Mouse (Mus musculus): ENCODE results near the gene Pagr1b. TPM values are rescaled to one million over a fixed set of nuclear protein-coding genes. Genes with fewer than 3 reads are reported as not detected.

Pagr1b gene
- 1 to 10 TPM in 1 of 2 experiments, not detected in 1; 9.0 TPM for total RNA-seq (2023)

DNA sequence TGATC lies at the start of gene Pagr1b:
TSS of gene Pagr1b (minus strand) at position 4 of the 5 bp plus-strand sequence.

DNA sequence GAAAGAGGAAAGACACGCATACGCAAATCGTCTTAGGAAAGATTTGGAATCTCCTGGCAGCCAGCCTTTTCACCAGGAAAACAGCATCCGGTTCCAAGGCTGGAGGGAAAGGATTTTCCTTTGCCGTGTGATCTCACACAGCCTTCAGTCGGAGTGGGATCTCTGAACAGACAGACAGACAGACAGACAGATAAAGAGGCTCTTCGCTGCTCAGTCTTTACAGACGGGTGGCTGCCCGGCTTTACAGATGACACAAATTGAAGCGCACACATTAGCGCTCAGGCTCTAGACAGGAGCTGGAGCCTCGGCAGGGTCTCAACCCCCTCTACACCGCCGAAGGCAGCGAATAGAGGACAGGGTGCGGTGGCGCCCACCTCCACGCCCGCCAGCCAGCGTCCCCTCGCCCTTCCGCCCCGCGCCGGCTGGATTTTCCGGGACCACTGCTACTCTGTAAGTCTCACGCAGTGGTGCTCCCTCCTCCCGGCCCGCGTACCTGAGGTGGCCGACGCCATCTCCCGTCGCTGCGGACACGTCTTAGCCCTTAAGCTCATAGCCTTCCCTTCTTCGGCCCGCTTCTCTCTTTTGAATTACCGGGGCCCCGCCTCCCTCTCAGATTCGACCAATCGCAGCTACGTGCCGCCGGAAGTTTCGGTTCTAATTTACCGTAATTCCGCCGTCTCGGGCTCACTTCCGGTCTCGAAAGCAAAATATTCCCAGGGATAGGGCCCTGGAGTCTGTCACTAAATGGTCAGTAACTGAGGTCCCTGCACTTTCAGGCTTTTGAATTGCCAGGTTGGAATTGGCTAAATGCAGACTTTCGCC lies 25.8 kb upstream of the Pagr1b start, which contains the start of gene Kif22:
TSS of gene Kif22 (minus strand) at position 621 of the 822 bp plus-strand sequence.

DNA sequence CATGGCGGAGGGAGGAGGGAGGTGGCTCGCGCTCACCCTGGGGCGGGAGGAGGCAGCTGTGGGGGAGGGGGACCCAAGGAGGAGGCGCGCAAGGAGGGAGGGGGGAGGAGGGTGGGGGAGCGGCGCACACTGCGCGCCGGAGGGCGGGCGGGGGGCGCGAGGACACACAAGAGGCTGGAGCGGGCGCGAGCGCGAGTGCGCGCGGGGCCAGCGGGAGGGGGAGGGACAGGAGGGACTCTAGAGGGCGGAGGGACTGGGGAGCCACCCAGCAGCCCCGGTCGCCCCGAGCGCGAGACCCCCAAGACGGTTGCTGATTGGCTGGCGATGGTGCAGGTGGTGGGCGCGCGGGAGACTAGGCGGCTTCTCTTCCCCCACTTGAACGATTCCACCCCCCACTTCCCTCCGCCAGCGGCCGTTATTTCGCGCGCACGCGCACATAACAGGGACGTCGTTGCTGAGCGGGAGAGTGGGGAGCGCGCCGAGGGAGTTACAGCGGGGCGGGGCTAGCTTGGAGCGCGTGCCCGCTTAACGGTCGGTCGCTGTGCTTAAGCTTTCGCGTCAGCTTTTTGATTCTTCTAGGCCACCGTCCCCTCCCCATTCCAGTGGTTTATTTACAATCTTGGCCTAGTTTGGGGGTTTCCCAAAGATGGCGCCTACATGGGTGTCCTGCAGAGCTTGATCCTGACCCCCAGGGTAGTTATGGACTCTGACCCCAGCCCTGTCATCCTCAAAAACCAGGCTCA lies 10.9 kb upstream of the Pagr1b start, which contains the start of gene Maz:
TSS of gene Maz (minus strand) at position 54 of the 743 bp plus-strand sequence.

DNA sequence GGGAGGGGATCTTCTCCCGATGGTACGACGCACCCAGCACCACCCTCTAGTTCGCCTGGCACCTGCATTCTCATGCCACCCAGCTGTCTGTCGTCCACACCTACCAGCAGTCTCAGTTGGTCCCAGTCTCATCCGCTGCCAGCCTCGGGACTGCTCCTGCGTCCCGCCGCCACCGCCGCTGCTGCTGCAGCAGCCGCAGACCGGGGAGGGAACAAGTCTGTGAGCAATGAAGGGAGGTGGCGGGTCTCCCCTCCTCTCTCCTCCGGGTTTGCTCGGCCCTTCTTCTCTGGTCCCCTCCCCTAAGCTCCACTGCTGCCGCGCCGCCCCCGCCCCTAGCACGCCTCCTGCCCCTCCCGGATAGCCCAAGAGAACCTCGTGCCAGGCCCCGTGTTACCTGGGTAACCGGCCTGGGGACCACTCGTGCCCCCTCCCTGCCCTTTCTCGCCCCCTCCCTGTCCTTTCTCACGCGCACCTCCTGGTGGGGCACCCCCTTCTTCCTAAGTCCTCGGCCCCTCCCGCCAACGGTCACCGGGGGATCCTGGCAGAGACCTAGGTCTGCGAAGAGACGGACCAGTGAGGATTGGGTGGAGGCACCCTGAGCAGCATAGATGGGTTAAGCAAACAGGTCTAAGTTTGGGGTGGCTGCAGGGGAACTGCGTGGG lies 4.7 kb upstream of the Pagr1b start, which contains the start of the genes Gm42742 and Prrt2:
TSS of gene Gm42742 (minus strand) at position 197 of the 662 bp plus-strand sequence.
TSS of gene Prrt2 (minus strand) at position 311 of the 662 bp plus-strand sequence.

DNA sequence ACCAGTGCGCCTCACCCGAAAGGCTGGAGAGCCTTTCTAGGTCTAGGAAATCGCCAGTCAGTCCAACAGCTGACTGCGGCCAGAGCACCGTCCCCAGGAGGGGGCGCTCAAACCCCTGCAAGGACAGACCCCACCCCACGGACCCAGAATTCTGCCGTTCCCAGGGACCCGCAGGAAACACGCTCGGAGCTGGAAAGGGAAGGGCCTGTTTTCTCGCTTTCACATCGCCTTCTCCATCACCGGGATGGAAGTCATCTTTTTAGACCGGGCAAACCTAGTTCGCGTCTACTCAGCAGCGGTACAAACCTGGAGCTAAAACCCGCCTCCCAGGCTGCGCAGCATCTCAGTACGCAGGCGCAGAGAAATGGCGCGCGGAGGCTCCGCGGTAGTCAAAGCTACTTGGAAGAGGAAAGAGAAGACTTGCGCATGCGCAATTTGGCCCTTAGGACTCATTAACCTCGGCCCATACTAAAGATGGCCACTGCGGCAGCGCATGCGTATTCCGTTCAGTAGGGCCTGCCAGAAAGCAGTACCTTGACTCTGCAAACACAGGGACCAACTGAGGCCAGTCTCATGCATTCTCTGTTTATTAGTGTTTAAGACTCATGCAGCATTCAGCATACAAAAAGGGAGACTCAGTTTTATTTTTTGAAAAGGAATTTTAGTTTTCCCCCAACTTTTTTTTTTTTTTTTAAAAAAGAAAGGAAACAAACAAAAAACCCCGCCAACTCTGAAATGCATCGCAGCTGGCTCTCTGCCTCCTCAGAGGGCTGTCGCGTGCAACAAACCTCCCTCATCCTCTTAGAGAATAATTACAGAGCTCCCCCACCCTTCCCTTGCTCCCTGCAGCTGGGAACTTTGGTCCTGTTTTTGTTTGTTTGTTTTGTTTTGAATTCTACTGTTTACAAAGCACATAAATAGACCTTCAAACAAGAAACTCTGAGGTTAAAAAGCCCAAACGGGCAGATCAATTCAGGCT lies 976 bp upstream of the Pagr1b start, which contains the start of gene Pagr1a:
TSS of gene Pagr1a (minus strand) at position 382 of the 979 bp plus-strand sequence.

DNA sequence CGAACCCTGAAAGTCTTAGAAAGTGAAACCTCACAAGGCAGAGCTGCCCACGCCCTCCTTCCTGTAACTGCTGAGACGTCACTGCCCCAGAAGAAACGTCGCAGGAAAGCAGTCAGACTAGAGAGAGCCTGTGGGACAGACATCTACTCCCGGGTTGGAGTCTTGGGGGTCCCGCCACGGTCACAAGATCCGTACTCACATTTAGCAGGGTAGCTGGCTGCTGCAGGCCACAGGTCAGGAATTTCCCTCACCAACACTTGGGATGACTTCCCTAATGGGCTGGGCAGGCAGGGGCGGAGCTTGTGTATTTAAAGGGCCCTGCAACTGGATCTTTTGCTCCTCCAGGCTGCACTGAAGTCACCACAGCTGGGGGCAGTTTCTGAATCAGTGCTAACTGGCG lies 2.0 kb downstream of the Pagr1b start, which contains the start of gene Mvp:
TSS of gene Mvp (minus strand) at position 302 of the 400 bp plus-strand sequence.

DNA sequence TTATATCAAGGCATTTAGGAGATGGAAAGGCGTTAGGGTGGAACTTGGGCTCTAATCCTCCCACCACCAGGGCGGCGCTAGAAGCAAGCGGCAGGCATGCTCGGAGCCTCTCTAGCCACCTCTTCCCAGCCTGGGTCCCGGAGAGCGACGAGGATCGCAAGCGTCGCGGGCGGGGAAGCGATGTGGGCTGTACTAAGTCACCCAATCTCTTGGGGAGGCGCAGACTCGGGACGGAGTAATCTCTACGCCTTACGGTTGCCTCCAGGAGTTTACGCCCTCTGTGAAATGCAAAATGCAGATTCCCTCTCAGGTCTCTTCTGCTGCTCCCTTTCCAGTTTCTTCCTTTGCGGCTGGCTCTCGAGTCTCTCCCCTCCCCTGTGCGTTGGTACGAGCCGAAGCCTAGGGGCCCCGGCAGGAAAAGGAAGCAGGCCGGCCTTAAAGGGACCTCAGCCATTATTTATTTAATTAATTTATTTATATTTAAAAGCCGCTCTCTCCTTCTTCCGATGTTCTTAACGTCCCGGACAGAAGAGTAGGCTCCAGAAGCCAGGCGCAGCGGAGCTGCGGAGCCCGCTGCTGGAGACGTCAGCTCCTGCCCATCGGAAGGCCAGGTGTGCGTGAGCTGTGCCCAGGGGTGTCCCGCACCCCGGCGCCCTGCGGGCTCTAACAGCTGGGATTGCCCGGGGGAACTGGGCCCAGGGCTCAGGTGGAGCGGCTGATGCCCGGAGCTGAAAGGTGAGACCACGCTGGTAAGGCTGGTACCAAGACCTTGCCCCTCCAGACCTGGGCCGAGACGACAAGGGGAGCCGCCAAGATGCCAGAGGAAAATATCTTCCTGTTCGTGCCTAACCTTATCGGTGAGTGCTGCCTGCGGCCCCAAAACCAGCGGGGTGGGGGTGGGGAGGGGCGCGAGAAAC lies 40.1 kb downstream of the Pagr1b start, which contains the start of gene Cdiptos:
TSS of gene Cdiptos (minus strand) at position 149 of the 917 bp plus-strand sequence.

DNA sequence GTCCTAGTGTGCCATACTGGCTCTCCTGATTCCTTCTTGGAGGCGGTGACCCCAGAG lies 40.6 kb downstream of the Pagr1b start, which contains the start of gene Cdipt:
TSS of gene Cdipt (plus strand) at position 22 of the 57 bp plus-strand sequence.

Other genes with a start within 250 kb of the Pagr1b start
- gene Ypel3, start 239.5 kb downstream of the Pagr1b start, total RNA-seq (2023) = 100 to 1,000 TPM; 256 to 258 TPM
- gene Tbx6, start 235.0 kb downstream of the Pagr1b start, total RNA-seq (2023) = 1 to 10 TPM; 6.9 to 8.2 TPM
- 100 to 1,000 TPM; 218 to 242 TPM for gene Ppp4c, start 224.0 kb downstream of the Pagr1b start, total RNA-seq (2023)
- gene Fam57b, start 218.8 kb downstream of the Pagr1b start, total RNA-seq (2023) = not detected
- not detected for gene 4930451I11Rik, start 184.8 kb downstream of the Pagr1b start, total RNA-seq (2023)
- gene Doc2a, start 169.1 kb downstream of the Pagr1b start, total RNA-seq (2023) = not detected
- gene Hirip3, start 154.5 kb downstream of the Pagr1b start, total RNA-seq (2023) = 10 to 100 TPM in 1 of 2 experiments, 1 to 10 TPM in 1; 5.0 to 14.0 TPM
- 10 to 100 TPM; 52.2 to 66.3 TPM for gene Ino80e, start 154.1 kb downstream of the Pagr1b start, total RNA-seq (2023)
- gene Taok2, start 131.8 kb downstream of the Pagr1b start, total RNA-seq (2023) = 10 to 100 TPM; 71.6 to 71.9 TPM
- gene Tmem219, start 93.6 kb downstream of the Pagr1b start, total RNA-seq (2023) = 10 to 100 TPM; 63.5 to 71.0 TPM
- 10 to 100 TPM; 31.5 to 32.7 TPM for gene Kctd13, start 87.6 kb downstream of the Pagr1b start, total RNA-seq (2023)
- not detected for gene Asphd1, start 66.9 kb downstream of the Pagr1b start, total RNA-seq (2023)
- 1 to 10 TPM; 2.2 to 4.1 TPM for gene Sez6l2, start 65.9 kb downstream of the Pagr1b start, total RNA-seq (2023)
- gene Cdipt, start 40.6 kb downstream of the Pagr1b start, total RNA-seq (2023) = 10 to 100 TPM; 84.1 to 92.1 TPM
- gene Cdiptos, start 40.4 kb downstream of the Pagr1b start, total RNA-seq (2023) = 1 to 10 TPM; 3.5 to 3.7 TPM
- 100 to 1,000 TPM; 116 to 123 TPM for gene Mvp, start 1.9 kb downstream of the Pagr1b start, total RNA-seq (2023)
- gene Pagr1a, start 868 bp upstream of the Pagr1b start, total RNA-seq (2023) = 10 to 100 TPM in 1 of 2 experiments, 1 to 10 TPM in 1; 2.2 to 14.5 TPM
- gene Gm42742, start 4.6 kb upstream of the Pagr1b start, total RNA-seq (2023) = 10 to 100 TPM; 29.0 to 34.8 TPM
- gene Prrt2, start 4.7 kb upstream of the Pagr1b start, total RNA-seq (2023) = 1 to 10 TPM; 1.3 TPM
- gene Maz, start 10.6 kb upstream of the Pagr1b start, total RNA-seq (2023) = 100 to 1,000 TPM; 166 to 172 TPM
- 1 to 10 TPM; 1.7 to 2.3 TPM for gene Kif22, start 26.0 kb upstream of the Pagr1b start, total RNA-seq (2023)
- gene Zg16, start 70.8 kb upstream of the Pagr1b start, total RNA-seq (2023) = under 1 TPM in 1 of 2 experiments, not detected in 1; 0.85 TPM
- gene AI467606, start 74.9 kb upstream of the Pagr1b start, total RNA-seq (2023) = 10 to 100 TPM; 64.8 to 66.9 TPM
- 10 to 100 TPM; 10.5 to 12.1 TPM for gene Qprt, start 105.7 kb upstream of the Pagr1b start, total RNA-seq (2023)
- gene Spn, start 121.3 kb upstream of the Pagr1b start, total RNA-seq (2023) = 100 to 1,000 TPM; 289 to 346 TPM
- gene Cd2bp2, start 179.6 kb upstream of the Pagr1b start, total RNA-seq (2023) = 10 to 100 TPM; 52.2 to 60.9 TPM
- 100 to 1,000 TPM in 1 of 2 experiments, 10 to 100 TPM in 1; 94.8 to 106 TPM for gene Tbc1d10b, start 192.0 kb upstream of the Pagr1b start, total RNA-seq (2023)
- gene Mylpf, start 192.4 kb upstream of the Pagr1b start, total RNA-seq (2023) = not detected
- 1 to 10 TPM; 4.5 TPM for gene Zfp553, start 216.6 kb upstream of the Pagr1b start, total RNA-seq (2023)
- 1 to 10 TPM; 5.4 to 5.5 TPM for gene Sept1, start 216.6 kb upstream of the Pagr1b start, total RNA-seq (2023)
- 1 to 10 TPM; 7.0 to 8.8 TPM for gene Zfp771, start 227.8 kb upstream of the Pagr1b start, total RNA-seq (2023)
- 10 to 100 TPM; 15.2 to 17.6 TPM for gene Dctpp1, start 244.2 kb upstream of the Pagr1b start, total RNA-seq (2023)

Measured in monocyte, adult 59 days (primary cell).